Mouse (Mus musculus): ENCODE measurements around the gene Rack1.
"Not testable (repeated sequence)": the region's sequence is repeated elsewhere in the genome, so short reads cannot be mapped to it uniquely, and the experiment has no call there.

Rack1 gene

DNA sequence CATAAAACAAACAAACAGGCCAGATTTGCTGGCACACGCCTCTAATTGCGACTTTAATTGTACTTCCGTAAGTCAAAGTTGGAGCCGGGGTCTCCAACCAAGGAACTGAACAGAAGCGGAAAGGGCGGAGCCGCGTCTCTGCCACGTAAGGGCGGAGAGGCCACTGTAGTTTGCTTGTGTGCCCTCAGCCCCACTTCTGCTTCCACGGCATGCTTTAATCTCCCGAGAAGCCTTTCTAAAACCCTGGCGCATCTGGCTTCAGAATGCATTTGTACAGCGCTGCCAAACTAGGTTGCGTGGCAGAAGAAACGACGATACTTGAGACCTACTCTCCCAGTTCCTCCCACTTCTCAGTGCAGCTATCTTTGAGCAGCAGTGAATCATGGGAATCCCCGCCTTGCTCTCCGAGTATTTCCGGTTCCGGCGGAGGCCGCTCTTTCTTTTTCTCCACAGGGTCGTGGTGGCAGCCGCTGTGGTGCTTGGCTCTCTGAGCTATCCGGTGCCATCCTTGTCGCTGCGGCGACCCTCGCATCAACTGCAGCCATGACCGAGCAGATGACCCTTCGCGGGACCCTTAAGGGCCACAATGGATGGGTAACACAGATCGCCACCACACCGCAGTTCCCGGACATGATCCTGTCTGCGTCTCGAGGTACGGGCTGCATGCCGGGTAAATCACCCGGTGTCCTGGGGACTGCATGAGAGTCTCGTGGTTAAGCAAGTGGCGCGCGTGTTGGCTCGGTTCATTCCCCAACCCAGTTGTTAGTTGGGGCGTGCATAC, at the start of gene Rack1:
Gene Rack1, plus strand, starts transcription at position 412 of the 781 bp plus-strand sequence.
- DNase-seq (ENCODE audit: low spot score in 2 of 2) = peak; percentile 88 to 89

DNA sequence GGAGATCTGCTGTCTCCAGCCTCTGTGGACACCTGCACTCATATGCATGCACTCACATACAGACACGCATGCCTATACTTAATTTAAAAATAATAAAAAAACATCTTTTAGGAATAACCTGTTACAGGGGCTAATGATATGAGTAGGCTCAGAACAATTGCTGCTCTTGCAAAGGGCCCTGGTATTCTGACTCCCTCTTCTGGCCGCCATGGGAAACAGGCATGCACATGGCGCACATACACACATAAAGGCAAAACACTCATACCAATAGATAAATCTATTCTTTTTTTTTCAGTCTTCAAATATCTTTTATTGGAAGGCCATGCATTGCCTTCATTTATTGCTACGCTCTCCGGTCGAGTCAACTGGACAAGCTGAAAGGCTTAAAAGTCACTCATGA, 49.7 kb upstream of the Rack1 start:
- DNase-seq (ENCODE audit: low spot score in 2 of 2) = no peak

DNA sequence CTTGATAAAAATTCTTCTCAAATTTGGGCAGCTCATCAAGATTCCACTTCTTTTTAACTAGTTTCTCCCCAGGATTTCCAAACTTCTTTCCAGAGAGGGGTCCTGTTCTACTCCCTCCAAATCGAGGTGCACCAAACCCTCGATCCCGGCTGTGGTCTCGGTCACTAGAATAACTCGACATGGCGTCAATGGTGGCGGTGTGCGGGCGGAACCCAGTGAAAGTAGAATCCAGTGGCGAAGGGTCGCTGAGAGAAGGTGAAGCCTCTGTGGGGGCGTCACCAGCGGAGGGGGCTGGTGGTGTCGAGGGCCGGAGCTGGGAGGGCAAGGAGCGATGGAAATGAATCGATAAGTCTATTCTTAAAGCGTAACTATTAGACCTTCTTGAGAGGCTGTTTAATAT, 46.6 kb upstream of the Rack1 start:
- not testable (repeated sequence) for DNase-seq (ENCODE audit: low spot score in 2 of 2)

DNA sequence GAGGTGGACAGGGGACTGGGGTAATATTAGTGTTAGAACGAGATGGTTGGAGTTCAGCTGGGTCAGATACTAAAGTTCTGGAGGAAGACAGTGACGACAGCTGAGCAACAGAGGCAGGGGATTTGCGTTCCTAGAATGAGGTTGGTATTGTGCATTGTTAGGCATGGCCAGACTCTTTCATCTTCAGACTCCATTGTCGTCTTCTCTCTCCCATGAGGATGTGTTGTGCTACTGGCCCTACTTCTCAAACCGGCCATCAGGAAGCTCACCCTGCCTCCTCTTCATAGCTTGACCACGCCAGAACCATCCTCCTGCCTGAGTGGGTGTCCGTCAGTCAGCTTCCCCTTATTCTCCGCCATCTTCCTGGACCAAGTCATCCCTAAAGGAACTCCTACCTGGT, 41.1 kb upstream of the Rack1 start:
- no peak for DNase-seq (ENCODE audit: low spot score in 2 of 2)

DNA sequence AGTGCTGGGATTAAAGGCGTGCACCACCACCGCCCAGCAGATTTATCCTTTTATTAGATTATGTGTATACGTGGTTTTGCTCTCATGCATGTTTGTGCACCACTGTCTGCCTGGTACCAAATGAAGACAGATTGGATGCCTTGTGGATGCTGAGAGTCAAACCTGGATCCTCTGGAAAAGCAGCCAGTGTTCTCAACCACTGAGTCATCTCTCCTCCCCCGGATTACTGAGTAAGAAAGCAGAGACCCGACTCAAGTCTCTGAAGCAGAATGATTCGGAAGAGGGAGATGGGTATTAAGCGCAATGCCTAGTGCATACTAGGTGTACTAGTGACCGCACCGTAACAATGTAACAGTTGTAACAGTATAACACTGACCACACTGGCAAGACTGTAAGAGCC, 36.0 kb upstream of the Rack1 start:
- DNase-seq (ENCODE audit: low spot score in 2 of 2) = no peak

DNA sequence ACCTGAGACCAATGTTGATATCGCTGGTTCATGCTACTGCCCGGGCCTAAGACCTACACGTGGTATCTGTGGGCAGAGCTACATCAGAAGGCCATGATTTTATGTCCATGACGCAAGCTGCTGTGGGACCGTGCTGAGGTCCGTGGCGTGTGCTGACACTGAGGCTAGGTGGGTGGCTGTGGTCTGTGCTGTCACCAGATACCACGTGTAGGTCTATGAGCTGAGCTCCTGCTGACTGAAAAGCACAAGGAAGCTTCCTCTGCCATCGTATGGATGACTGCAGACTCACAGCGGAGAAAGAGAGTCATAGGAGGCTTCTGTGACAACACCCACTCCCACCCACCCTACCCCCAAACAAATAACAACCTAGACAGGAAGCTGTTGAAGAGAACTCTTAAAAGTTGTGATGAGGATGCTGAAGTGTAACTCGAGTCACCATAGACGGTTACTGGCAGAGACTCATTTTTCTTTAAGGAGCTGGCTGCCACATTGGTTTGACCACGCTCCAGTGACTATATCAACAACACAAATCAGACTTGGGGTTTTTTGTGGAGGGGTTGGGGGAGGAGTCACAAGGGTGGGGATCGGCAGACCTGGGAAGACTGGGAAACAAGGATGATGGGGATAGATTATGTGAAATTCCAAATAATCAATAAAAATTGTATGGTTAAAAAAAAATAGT, 32.8 kb upstream of the Rack1 start:
- DNase-seq (ENCODE audit: low spot score in 2 of 2) = peak in 1 of 2 experiments; percentile 40

DNA sequence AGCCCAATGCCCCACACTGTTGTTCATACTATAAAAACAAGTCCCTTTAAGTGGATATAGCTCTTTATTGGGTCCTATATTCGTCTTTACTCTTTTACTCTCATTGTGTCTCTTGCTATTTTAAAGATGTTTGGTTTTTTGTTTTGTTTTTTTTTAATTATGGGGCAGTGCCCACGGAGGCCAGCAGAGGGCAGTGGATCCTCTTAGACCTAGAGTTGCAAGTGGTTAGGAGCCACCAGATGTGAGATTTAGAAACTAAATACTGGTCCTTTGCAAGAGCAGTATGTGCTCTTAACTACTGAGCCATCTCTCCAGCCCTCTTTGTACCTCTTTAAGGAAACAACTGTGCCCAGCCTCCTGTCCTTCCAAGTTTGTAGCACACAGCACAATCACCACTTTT, 28.4 kb upstream of the Rack1 start:
- peak; percentile 39 to 54 for DNase-seq (ENCODE audit: low spot score in 2 of 2)

DNA sequence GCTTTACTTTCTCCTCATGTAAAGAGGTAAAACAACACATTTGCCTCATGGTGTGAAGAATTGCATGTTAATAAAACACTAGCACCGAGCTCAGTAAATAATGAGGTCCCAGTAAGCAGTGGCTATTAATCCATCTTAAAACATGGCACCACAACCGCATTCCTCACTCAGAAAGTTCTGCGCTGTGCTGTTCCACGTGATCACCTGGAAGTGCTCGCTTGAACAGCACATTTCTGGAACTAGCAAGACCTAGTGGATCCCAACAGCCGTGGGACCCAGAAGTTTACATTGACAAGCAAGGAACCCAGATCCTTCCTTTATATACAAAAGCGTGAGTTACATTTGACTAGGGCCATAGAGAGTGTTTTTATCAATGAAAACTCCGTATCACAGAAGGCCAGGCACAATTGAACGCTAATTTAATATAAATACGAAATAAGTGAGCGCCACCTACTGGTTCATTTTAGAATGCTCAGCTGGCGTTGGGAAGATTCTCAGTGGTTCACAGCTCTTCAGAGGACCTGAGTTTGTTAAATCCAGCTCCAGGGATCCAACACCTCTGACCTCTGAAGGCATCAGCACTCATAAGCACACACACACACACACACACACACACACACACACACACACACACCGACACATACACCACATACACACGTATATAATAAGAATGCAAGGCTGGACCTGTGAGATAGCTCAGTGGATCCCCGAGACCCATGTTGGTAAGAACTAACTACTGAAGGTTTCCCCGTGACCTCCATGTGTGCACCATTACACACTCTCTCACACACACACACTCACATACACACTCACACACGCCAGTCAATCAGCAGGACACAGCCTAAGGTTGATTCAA, 25.5 kb upstream of the Rack1 start:
- DNase-seq (ENCODE audit: low spot score in 2 of 2) = peak; percentile 47 to 51

DNA sequence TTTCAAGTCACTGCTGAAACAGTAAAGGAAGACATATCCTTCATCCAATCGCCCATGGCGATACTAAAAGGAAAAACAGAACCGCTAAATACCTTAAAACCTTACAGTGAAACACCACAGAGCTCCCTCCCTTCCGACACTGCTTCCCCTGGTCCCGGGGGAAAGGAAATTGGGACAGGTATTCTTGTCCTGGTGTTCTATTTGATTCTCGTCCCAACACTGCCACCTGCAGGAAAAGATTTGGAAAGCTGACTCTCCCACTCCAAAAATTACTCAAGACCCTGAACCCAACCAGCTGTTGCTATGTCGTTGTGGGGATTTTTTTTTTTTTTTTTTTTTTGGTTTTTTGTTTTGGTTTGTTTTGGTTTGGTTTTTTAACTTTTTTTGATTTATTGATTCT, 24.6 kb upstream of the Rack1 start:
- no peak for DNase-seq (ENCODE audit: low spot score in 2 of 2)

DNA sequence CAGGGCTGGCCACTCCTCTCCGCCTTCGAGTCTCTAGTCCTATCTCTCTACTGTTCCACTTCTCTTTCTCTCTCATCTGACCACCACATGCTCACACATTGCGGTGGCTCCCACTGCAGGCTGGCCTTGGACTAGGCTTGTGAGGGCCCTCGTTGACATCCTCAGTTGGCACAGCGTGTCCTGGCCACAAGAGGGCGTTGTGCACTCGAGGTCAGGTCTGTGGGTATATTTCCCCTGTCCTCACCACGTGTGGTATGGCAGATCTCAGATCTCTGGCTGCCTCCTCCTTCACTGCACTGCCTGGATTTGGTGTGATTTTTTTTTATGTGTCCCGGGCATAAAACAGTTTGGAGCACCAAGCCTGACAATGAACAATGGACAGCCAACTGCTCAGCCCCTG, 23.5 kb upstream of the Rack1 start:
- peak; percentile 50 to 62 for DNase-seq (ENCODE audit: low spot score in 2 of 2)

DNA sequence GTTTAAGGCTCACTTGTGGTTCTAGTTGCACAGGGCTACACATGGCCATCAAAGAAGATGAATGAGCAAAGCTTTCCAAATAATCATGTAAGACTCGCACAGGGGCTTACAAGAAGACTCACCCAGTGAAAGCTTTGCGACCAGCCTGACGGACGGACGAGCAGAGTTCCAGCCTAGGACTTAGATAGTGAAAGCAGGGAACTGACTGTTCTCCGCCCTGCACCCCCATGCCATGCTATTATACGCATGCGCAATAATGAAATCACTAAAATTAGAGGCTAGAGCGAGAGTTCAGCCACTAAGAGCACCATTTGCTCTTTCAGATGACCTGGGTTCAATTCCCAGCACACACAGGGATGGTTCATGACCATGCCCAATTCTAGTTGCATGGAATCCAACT, 22.8 kb upstream of the Rack1 start:
- no peak for DNase-seq (ENCODE audit: low spot score in 2 of 2)

DNA sequence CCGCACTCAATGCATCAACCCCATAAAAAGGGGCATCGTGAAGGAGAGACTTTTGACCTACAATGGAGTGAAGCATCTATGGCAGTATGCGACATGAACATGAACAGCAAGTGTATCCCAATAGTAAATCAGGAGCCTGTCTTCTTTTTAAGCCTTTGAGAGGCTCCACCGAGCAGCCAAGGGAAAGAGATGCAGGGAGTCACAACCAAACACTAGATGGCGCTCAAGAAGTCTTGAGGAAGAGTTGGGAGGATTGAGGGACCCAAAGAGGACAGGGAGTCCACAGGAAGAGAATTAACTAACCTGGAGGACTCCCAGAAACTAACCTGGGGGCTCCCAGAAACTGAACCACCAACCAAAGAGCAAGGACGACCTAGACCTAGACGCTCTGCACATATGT, 20.7 kb upstream of the Rack1 start:
- DNase-seq (ENCODE audit: low spot score in 2 of 2) = peak; percentile 33 to 47

DNA sequence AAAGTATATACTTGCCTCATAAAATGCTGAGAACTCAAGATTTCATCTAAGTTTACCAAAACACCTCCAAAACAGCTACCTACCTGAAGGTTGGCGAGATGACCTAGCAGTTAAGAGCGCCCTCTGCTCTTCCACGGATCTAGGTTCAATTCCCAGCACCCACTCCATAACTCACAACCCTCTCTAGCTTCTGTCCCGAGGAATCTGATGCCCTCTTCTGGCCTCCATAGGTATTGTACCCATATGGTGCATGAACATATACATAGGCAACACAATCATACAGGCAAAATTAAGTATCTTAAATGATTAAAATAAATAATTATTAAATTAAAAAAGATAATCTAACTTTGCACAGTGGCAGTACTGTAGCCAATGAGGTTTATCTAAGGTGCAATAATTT, 17.9 kb upstream of the Rack1 start:
- no peak for DNase-seq (ENCODE audit: low spot score in 2 of 2)

DNA sequence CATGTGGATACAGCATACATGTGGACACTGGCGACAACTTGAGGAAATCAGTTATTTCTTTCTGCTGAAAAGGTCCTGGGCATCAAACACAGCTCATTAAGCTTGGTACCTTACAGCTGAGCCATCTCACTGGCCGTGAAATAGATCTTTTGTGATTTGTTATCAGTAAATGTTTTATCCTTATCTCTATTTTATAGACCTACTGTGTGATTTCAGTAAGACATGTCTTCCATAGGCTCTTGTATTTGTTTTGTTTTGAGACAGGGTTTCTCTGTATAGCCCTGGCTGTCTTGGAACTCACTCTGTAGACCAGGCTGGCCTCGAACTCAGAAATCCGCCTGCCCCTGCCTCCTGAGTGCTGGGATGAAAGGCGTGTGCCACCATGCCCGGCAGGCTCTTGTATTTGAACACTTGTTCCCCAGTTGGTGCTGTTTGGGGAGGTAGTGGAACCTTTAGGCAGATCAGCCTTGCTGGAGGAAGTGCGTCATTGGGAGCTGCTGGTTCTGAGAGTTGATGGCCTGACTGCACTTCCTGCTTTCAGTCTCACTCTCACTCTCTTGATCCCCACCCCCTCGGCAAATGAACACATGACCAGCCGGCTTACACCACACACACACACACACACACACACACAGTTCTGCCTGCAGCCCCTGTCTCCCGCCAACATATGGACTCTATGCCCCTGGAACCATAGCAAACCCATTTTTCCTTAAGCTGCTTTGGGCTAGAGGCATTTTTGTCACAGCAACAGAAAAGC, 12.5 kb upstream of the Rack1 start:
- DNase-seq (ENCODE audit: low spot score in 2 of 2) = peak; percentile 86 to 89

DNA sequence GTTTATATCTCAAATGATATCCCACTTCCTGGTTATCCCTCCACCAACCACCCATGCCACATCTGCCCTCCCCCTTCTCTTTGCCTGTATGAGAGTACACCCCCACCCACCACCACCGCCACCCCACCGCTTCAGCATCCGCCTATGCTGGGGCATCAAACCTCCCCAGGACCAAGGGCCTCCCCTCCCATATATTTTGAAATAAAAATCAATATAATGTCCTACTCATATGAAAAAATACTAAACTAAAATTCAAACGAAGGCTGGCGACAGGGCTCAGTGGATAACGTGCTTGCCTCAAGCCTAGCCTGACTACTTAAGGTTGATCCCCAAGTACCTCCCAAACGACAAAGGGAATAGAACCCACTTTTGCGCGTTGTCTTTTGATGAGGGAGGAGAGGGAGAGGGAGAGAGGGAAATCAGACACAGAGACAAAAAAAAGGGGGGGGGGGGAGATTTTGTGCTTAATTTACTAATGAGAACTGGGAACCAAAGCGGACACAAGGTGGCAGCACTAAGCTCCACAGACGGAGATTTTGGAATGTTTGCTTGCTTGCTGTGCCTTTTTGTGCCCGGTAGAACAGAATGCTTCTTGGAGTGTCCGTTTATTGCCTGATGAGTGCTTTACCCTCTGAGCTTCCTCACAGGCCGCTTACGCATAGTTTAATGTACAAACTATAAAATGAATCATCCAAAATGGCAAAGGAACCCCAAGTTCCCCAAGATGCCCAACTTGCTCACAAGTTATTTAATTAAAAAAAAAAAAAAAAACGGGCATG, 11.6 kb upstream of the Rack1 start:
- DNase-seq (ENCODE audit: low spot score in 2 of 2) = peak; percentile 72 to 82

DNA sequence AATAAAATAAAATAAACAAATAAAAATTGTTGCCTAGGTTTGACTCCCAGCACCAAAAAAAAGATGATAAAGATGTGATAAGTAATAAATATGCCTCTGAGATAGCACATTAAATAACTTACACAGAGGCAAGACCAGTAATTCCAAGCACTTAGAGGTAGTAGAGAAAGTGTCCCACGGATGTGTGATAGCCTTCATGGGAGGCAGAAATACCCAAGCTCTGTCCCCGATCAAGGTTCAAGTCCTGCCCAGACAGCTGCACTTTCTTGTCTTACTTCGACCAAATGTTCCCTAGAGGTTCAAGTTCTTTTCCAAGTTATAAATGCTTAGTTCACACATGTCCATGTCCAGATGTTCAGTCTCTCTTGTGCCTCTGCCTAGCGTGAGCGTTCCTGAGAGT, 10.9 kb upstream of the Rack1 start:
- no peak for DNase-seq (ENCODE audit: low spot score in 2 of 2)

DNA sequence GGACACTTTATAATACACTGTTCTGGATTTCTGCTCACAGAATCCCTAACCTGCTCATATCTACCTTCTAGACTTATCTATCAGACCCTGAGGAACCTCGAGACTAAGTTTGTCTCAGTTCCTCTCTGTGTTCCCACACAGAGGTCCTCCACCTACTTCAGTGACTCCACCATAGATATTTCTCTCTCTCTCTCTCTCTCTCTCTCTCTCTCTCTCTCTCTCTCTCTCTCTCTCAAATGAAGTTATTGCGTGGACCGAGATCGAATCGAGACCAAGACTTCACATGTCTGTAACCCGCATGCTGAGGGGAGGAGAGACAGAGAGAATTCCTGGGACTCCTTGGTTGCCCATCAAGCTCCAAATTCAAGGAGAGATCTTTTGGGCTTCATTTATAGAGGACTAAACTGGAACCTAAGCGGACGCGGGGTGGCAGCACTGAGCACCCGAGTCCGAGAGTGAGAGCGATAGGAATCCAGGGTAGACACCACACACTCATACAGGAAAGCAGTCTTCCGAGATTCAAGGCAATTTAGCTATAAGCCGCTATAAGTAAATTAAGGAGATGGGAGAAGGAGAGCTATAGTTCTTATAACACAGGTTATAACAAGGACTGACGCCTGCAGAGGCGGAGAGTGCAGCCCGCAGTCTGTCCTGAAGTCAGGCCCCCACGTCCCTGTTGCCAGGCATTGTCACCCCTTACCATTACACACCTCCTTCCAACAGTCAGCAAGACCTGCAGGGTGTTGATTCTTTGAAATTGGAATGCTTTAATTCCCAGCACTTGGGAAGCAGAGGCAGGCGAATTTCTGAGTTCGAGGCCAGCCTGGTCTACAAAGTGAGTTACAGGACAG, 9.9 kb upstream of the Rack1 start:
- DNase-seq (ENCODE audit: low spot score in 2 of 2) = peak; percentile 70 to 81

DNA sequence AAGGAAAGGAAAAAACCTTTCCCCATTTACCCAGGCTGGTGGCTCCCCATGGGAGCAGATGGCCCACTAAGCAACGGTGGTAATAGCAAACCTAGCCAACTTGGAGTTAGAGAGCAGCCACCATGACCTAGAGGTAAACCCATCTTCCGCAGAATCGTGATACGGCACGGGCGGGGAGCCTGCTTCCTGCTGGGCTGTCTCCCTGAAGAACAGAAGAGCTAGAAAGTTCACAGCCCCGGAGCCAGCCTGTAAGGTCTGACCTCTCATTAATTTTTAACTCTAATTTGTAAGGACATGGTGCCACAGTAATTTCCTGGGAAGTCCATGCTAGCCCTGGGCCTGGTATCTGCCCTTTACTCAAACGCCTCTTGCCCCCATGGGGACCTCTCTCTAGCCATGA, 9.2 kb upstream of the Rack1 start:
- DNase-seq (ENCODE audit: low spot score in 2 of 2) = no peak

DNA sequence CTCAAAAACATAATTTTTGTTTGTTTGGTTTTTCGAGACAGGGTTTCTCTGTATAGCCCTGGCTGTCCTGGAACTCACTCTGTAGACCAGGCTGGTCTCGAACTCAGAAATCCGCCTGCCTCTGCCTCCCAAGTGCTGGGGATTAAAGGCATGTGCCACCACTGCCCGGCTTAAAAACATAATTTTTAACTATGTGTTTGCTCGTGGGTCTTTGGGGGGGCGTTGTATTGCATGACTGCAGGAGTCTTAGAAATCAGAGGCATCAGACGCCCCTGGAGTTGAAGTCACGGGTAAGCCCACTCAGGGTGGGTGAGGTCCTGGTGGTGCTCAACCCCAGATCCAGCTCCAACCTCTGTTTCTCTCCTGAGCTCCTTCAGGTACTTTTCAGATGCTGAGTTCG, 8.2 kb upstream of the Rack1 start:
- DNase-seq (ENCODE audit: low spot score in 2 of 2) = not testable (repeated sequence)

DNA sequence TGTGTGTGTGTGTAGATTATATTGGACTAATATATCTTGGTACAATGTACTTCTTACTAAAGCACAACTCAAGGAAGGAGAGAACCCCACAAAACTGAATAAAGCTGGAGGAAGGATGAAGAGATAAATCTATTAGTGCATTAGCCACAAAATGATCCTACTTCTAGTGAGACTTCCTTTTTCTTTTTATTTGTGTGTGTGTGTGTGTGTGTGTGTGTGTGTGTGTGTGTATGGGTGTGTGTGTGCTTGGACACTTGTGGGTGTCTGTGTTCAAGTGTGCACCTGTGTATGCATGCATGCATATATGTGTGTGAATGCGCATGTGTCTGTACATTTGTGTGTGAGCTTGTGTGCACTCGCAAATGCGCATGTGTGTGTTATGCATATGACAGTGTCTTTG, 6.9 kb upstream of the Rack1 start:
- no peak for DNase-seq (ENCODE audit: low spot score in 2 of 2)

Data from natural killer cell, adult 2 months (primary cell).